Mouse (Mus musculus) midbrain, embryonic 12.5 days (tissue): ENCODE measurements around the gene Ccdc62. TPM values are rescaled to one million over a fixed set of nuclear protein-coding genes. Genes with fewer than 3 reads are reported as not detected.

Experiments used
- ATAC-seq: fragments of 200-750 bp; cut with Nextera tagmentation; 2 replicates; pipeline ENCODE4 v1.8.0; 2017; ENCODE audit warnings: low read depth, moderate TSS enrichment, moderate library complexity; ENCODE audit not compliant: low FRiP score
- H3K27ac ChIP-seq: fragments of 300-500 bp; sonication (generic); replicated peaks from 2 replicates; pipeline ENCODE4 v1.5.1; 2016; ENCODE audit warnings: mild to moderate bottlenecking
- H3K27me3 ChIP-seq: fragments of 300-500 bp; sonication (generic); 2 replicates; pipeline ENCODE4 v1.6.1; 2016; ENCODE audit warnings: mild to moderate bottlenecking
- H3K36me3 ChIP-seq: fragments of 300-500 bp; sonication (generic); 2 replicates; pipeline ENCODE4 v1.6.1; 2016
- H3K4me1 ChIP-seq: fragments of 300-500 bp; sonication (generic); 2 replicates; pipeline ENCODE4 v1.6.1; 2016
- H3K4me2 ChIP-seq: fragments of 300-500 bp; sonication (generic); replicated peaks from 2 replicates; pipeline ENCODE4 v1.6.1; 2016; ENCODE audit warnings: mild to moderate bottlenecking, moderate library complexity
- H3K4me3 ChIP-seq: fragments of 300-500 bp; sonication (generic); 2 replicates; pipeline ENCODE4 v1.5.1; 2016; ENCODE audit warnings: mild to moderate bottlenecking
- H3K9ac ChIP-seq: fragments of 300-500 bp; sonication (generic); replicated peaks from 2 replicates; pipeline ENCODE4 v1.6.1; 2016; ENCODE audit warnings: mild to moderate bottlenecking, moderate library complexity
- H3K9me3 ChIP-seq: fragments of 300-500 bp; sonication (generic); 2 replicates; pipeline ENCODE4 v1.6.1; 2016; ENCODE audit warnings: mild to moderate bottlenecking
- WGBS: fragments of 180-500 bp; shearing (Covaris S2); methylation state at CpG from one replicate; pipeline ENCODE4 v1.1.7; 2016; 5-methylcytosine and 5-hydroxymethylcytosine counted together
- polyA plus RNA-seq: library from polyadenylated mRNA; unstranded; fragments of >200 nt; fragmentation: Nextera tagmentation; extraction: Ambion mirVana; gene quantifications from 2 replicates; pipeline ENCODE4 v1.2.1, GENCODE M21; 2016

The Ccdc62 gene
- polyA plus RNA-seq, 1 experiment from 2014 or later: 6.1 TPM

- 84% methylated on average over 6 of the region's 6 CpGs for WGBS
- Histone ChIP-seq H3K4me1 (0 out of 2 replicates have a peak, but pooled peaks cover 7% of the 10 kb centered on the region), H3K4me2 (no peak overlapping the region), H3K36me3 (peaks cover 8% of the 10 kb centered on the region; the same call in 1 of the 2 replicates), H3K9ac (no peak overlapping the region), H3K9me3 (no peaks in the 10 kb centered on the region), H3K4me3 (no peak overlapping the region), H3K27ac (no peak overlapping the region), H3K27me3 (peaks cover 20% of the 10 kb centered on the region; the same call in 1 of the 2 replicates)
- no peak for ATAC-seq
Observed at GRCm38 (mm10) chr5:123995388-123995787, 64.9 kb downstream of the Ccdc62 start.

GRCm38 (mm10) chr5:123996194-123996593 lies 65.7 kb downstream of the Ccdc62 start:
- Histone ChIP-seq H3K36me3 (peaks cover 8% of the 10 kb centered on the region; the same call in 1 of the 2 replicates), H3K4me2 (no peak overlapping the region), H3K27ac (no peak overlapping the region), H3K4me3 (no peak overlapping the region), H3K9me3 (no peaks in the 10 kb centered on the region), H3K9ac (no peak overlapping the region), H3K4me1 (0 out of 2 replicates have a peak, but pooled peaks cover 7% of the 10 kb centered on the region), H3K27me3 (peaks cover 15% of the 10 kb centered on the region; the same call in 1 of the 2 replicates)
- WGBS: 85% methylated on average over 10 of the region's 10 CpGs
- ATAC-seq: no peak

- H3K27me3 ChIP-seq: 0 out of 2 replicates have a peak, but pooled peaks cover 10% of the 10 kb centered on the region
- no peak for ATAC-seq
- WGBS: 91% methylated on average over 14 of the region's 14 CpGs
- no peak overlapping the region for H3K27ac ChIP-seq
- peaks cover 8% of the 10 kb centered on the region; the same call in 1 of the 2 replicates for H3K36me3 ChIP-seq
- H3K9ac ChIP-seq: no peak overlapping the region
- 0 out of 2 replicates have a peak, but pooled peaks cover 7% of the 10 kb centered on the region for H3K4me1 ChIP-seq
- no peak overlapping the region for H3K4me2 ChIP-seq
- H3K9me3 ChIP-seq: no peaks in the 10 kb centered on the region
- no peak overlapping the region for H3K4me3 ChIP-seq
Observed at GRCm38 (mm10) chr5:123996695-123997094, 66.2 kb downstream of the Ccdc62 start.

GRCm38 (mm10) chr5:123997211-123997751 lies 66.8 kb downstream of the Ccdc62 start:
- ATAC-seq: no peak
- 84% methylated on average over 24 of the region's 24 CpGs for WGBS
- Histone ChIP-seq H3K27ac (no peak overlapping the region), H3K9ac (no peak overlapping the region), H3K27me3 (0 out of 2 replicates have a peak, but pooled peaks cover 4% of the 10 kb centered on the region), H3K4me3 (no peak overlapping the region), H3K4me2 (no peak overlapping the region), H3K4me1 (0 out of 2 replicates have a peak, but pooled peaks cover 7% of the 10 kb centered on the region), H3K9me3 (no peaks in the 10 kb centered on the region), H3K36me3 (peaks cover 8% of the 10 kb centered on the region; the same call in 1 of the 2 replicates)

- 90% methylated on average over 16 of the region's 16 CpGs for WGBS
- no peak for ATAC-seq
- no peak overlapping the region for H3K27ac ChIP-seq
Observed at GRCm38 (mm10) chr5:123997811-123998210, 67.3 kb downstream of the Ccdc62 start.

GRCm38 (mm10) chr5:123998370-123998769 lies 67.9 kb downstream of the Ccdc62 start:
- Histone ChIP-seq H3K4me2 (no peak overlapping the region), H3K27ac (no peak overlapping the region), H3K27me3 (no peaks in the 10 kb centered on the region), H3K36me3 (peaks cover 8% of the 10 kb centered on the region; the same call in 1 of the 2 replicates), H3K9ac (0 out of 2 replicates have a peak overlapping the region, but pooled peaks have one; percentile 4), H3K4me3 (no peak overlapping the region), H3K9me3 (no peaks in the 10 kb centered on the region), H3K4me1 (0 out of 2 replicates have a peak, but pooled peaks cover 7% of the 10 kb centered on the region)
- ATAC-seq: no peak
- WGBS: 89% methylated on average over 10 of the region's 10 CpGs

More at GRCm38 (mm10) chr5:123997811-123998210, 67.3 kb downstream of the Ccdc62 start:
- Histone ChIP-seq H3K9ac (0 out of 2 replicates have a peak overlapping the region, but pooled peaks have one; percentile 4), H3K9me3 (no peaks in the 10 kb centered on the region), H3K4me3 (no peak overlapping the region), H3K27me3 (no peaks in the 10 kb centered on the region), H3K36me3 (peaks cover 8% of the 10 kb centered on the region; the same call in 1 of the 2 replicates), H3K4me1 (0 out of 2 replicates have a peak, but pooled peaks cover 7% of the 10 kb centered on the region), H3K4me2 (no peak overlapping the region)

GRCm38 (mm10) chr5:124000824-124001223 lies 70.3 kb downstream of the Ccdc62 start:
- H3K36me3 ChIP-seq: peaks cover 26% of the 10 kb centered on the region
- 0 out of 2 replicates have a peak overlapping the region, but pooled peaks have one; percentile 21 for H3K9ac ChIP-seq

GRCm38 (mm10) chr5:124001274-124001673 lies 70.8 kb downstream of the Ccdc62 start:
- peaks cover 31% of the 10 kb centered on the region for H3K36me3 ChIP-seq
- no peak overlapping the region for H3K9ac ChIP-seq
- H3K9me3 ChIP-seq: no peaks in the 10 kb centered on the region
- no peak overlapping the region for H3K4me2 ChIP-seq
- 62% methylated on average over 9 of the region's 9 CpGs for WGBS
- H3K4me3 ChIP-seq: no peak overlapping the region
- peak overlapping the region; percentile 16; the same call in 1 of the 2 replicates for H3K27ac ChIP-seq
- ATAC-seq: no peak
- H3K27me3 ChIP-seq: no peaks in the 10 kb centered on the region
- 0 out of 2 replicates have a peak, but pooled peaks cover 7% of the 10 kb centered on the region for H3K4me1 ChIP-seq

More at GRCm38 (mm10) chr5:124000824-124001223, 70.3 kb downstream of the Ccdc62 start:
- 0 out of 2 replicates have a peak, but pooled peaks cover 7% of the 10 kb centered on the region for H3K4me1 ChIP-seq
- peak overlapping the region; percentile 16; the same call in 1 of the 2 replicates for H3K27ac ChIP-seq
- no peak overlapping the region for H3K4me2 ChIP-seq
- H3K9me3 ChIP-seq: no peaks in the 10 kb centered on the region
- no peaks in the 10 kb centered on the region for H3K27me3 ChIP-seq
- peak; percentile 61 for ATAC-seq
- 16% methylated on average over 7 of the region's 7 CpGs for WGBS
- no peak overlapping the region for H3K4me3 ChIP-seq

- peak overlapping the region; percentile 39 for H3K27ac ChIP-seq
- peaks cover 47% of the 10 kb centered on the region for H3K36me3 ChIP-seq
- no peaks in the 10 kb centered on the region for H3K9me3 ChIP-seq
- H3K27me3 ChIP-seq: no peaks in the 10 kb centered on the region
- H3K4me2 ChIP-seq: no peak overlapping the region
- ATAC-seq: no peak
- no peaks in the 10 kb centered on the region for H3K4me1 ChIP-seq
- no peak overlapping the region for H3K4me3 ChIP-seq
- no peak overlapping the region for H3K9ac ChIP-seq
- WGBS: 84% methylated on average over 2 of the region's 2 CpGs
Observed at GRCm38 (mm10) chr5:124002876-124003275, 72.4 kb downstream of the Ccdc62 start.

- H3K27ac ChIP-seq: peak overlapping the region; percentile 39
- ATAC-seq: no peak
- H3K4me3 ChIP-seq: no peak overlapping the region
- H3K4me2 ChIP-seq: no peak overlapping the region
- peaks cover 52% of the 10 kb centered on the region for H3K36me3 ChIP-seq
- H3K9ac ChIP-seq: no peak overlapping the region
- H3K27me3 ChIP-seq: no peaks in the 10 kb centered on the region
- H3K4me1 ChIP-seq: no peaks in the 10 kb centered on the region
- 68% methylated on average over 4 of the region's 4 CpGs for WGBS
- no peaks in the 10 kb centered on the region for H3K9me3 ChIP-seq
Observed at GRCm38 (mm10) chr5:124003375-124003774, 72.9 kb downstream of the Ccdc62 start.

GRCm38 (mm10) chr5:124004356-124005150 lies 74.1 kb downstream of the Ccdc62 start:
- H3K27ac ChIP-seq: no peak overlapping the region
- H3K4me3 ChIP-seq: no peak overlapping the region
- H3K4me1 ChIP-seq: no peaks in the 10 kb centered on the region
- no peaks in the 10 kb centered on the region for H3K9me3 ChIP-seq
- no peaks in the 10 kb centered on the region for H3K27me3 ChIP-seq
- no peak overlapping the region for H3K4me2 ChIP-seq
- H3K36me3 ChIP-seq: peaks cover 57% of the 10 kb centered on the region
- WGBS: 93% methylated on average over 17 of the region's 17 CpGs
- no peak for ATAC-seq
- no peak overlapping the region for H3K9ac ChIP-seq

GRCm38 (mm10) chr5:124005151-124005500 lies 74.6 kb downstream of the Ccdc62 start:
- WGBS: 96% methylated on average over 15 of the region's 15 CpGs
- H3K36me3 ChIP-seq: peaks cover 60% of the 10 kb centered on the region

More at GRCm38 (mm10) chr5:124005151-124005500, 74.6 kb downstream of the Ccdc62 start:
- no peak overlapping the region for H3K4me3 ChIP-seq
- H3K4me2 ChIP-seq: no peak overlapping the region
- H3K9ac ChIP-seq: no peak overlapping the region
- H3K27me3 ChIP-seq: no peaks in the 10 kb centered on the region
- H3K27ac ChIP-seq: no peak overlapping the region
- peaks cover 4% of the 10 kb centered on the region; the same call in 1 of the 2 replicates for H3K4me1 ChIP-seq
- ATAC-seq: no peak
- no peaks in the 10 kb centered on the region for H3K9me3 ChIP-seq
